Mouse (Mus musculus) hematopoietic stem cell, adult 5-6 weeks (primary cell): Measurements from ENCODE around the gene Cyp4b1. TPM values are rescaled to one million over a fixed set of nuclear protein-coding genes. Genes with fewer than 3 reads are reported as not detected.
"Not testable (repeated sequence)": the region's sequence is repeated elsewhere in the genome, so short reads cannot be mapped to it uniquely, and the experiment has no call there.

Experiments used
- ATAC-seq, 2 experiments: fragments of 125-278 bp in 1 of 2; replicated peaks in 1 of 2; 2 replicates each; pipeline ENCODE4 v1.8.0; 2016 to 2017; ENCODE audit warnings: inconsistent platforms in 2 of 2, mild to moderate bottlenecking in 2 of 2, moderate number of reproducible peaks in 2 of 2, low read depth in 1 of 2, moderate TSS enrichment in 1 of 2; ENCODE audit not compliant: low FRiP score in 2 of 2, poor library complexity in 2 of 2, severe bottlenecking in 2 of 2, insufficient read depth in 1 of 2, low TSS enrichment in 1 of 2
- total RNA-seq: library from RNA; stranded (forward); fragments of 172-1452, 232-1000 nt; gene quantifications from 2 replicates; pipeline ENCODE4 v1.2.3, GENCODE M21; 2017

Cyp4b1 gene
- 0.94 and 1.2 TPM in 2 replicates for total RNA-seq

DNA sequence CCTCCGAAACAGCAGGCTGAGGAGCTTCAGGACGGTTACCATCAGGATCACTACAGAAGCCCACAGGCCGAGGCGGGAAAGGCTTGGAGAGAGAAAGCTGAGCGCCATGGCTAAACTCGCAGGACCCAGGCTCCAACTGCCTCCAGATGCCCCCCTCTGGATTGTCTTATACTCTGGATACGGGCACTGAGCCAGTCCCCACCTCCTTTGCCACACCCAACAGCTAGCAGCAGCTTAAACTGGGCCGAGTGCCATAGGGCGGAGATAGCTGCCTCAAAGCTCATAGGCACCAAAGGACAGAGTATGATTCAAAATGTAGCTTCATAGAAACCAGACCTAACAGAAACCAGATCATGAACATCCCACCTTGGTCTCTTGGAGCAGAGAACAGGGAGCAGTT is at the start of gene Cyp4b1:
TSS of gene Cyp4b1 (minus strand) at position 144 of the 400 bp plus-strand sequence.
- peak in 1 of 2 experiments; percentile 55; a peak in 1 of 4 replicates for ATAC-seq

DNA sequence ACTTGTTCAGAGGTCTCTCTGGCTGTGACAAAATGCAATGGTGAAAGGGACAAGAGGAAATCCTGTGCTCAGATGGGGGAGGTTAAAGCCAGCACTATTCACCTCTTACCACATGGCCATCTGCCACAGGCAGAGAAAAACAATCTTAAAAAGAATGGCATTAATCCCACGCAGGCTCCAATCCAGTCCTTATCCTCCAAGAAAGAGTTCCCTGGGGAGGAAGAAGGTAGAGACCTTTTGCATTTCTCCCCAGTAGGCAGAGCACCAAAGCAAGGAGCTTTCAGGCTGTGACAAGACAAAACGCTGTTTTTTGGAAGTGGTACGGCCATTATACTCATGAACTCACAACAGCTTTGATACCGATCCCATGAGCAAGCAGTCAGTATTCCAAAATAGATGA is 38.8 kb upstream of the Cyp4b1 start:
- peak in 1 of 2 experiments; percentile 22; a peak in 1 of 4 replicates for ATAC-seq

DNA sequence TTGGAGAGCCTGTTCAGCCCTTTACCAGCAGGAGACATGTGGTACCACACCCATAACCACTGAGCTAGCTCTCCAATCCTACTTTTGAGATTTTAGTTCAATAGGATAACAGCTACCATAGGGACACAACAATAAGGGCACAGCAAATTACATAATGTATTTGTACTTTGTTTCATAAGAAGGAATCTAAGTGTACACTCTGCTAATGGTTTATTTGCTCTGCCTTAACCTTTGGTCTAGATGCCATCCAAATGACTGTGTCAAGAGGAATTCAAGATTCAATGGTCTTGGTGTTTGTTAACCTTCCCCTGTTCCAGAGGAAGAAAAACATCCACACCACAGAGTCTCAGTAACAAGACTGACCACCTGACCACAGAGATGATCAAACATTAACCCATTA is 11.7 kb upstream of the Cyp4b1 start:
- no peak for ATAC-seq

DNA sequence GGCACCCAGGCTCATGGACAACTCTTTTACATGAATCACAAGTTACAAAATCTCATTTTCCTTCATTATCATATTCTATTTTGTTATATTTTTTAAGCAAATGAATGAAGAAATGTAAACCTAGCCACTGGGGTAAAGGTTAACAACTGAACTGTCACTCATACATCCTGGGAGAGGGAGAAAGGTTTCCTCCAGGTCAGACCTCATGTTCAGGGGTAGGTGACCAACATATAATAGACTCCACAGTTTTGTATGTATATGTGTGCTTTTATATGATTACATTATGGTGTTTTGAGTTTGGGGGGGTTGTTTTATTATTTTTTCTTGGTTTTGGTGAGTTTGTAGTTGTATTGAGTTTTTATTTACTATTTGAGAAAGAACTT is 10.3 kb upstream of the Cyp4b1 start:
- no peak for ATAC-seq

DNA sequence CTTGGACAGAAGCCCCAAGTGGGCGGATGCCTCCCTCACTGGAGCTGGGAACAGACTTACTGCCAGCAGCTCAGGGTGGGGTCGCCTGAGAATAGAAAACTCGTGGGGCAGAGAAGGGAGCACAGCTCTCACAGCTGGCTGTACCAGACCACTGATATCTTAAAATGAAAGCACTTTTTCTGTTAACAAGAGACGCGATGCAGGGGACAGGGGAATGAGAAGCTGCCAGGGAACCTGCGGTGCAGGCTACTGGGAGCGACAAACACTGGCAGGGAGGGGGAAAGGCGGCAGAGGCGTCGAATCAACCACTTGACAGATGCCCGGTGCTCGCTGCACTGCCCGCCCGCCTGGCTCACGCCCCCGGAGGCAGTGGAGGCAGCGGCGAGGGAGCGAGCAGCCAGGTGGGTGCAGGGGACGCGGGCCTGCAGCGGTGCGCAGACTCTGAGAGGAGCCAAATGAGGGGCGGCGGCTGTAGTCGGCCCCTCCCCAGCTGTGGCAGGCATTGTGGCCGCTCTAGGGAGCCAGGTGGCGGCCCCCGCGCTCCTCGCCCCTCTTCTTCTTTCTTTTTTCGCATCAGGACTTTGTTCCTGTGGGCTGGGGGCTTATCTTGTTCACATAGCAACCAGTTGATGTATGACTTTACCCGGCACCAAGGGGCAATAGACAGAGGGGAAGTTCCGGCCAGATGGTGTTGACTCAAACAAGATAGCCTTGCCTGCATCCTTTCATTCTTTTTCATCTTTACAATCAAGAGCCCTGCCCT is 9.8 kb upstream of the Cyp4b1 start:
- peak; percentile 85 to 89 for ATAC-seq

DNA sequence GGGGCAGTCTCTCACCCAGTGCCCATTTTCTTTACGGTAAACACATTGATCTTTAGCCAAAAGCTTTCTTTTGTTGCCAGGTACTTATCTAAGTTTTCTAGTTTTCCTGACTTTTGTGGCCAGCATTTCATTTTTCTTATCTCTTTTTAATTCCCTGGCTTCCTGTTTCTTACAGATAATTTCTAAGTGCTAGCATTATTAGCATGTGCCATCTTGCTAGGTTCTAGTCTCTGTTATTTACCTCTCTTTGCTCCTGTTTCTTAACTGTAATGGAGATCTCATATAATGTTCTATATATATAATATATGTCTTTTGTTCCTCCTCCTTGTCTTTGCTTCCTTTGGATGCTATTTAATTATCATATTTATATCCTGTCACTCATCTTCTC is 9.0 kb upstream of the Cyp4b1 start:
- not testable (repeated sequence) for ATAC-seq

DNA sequence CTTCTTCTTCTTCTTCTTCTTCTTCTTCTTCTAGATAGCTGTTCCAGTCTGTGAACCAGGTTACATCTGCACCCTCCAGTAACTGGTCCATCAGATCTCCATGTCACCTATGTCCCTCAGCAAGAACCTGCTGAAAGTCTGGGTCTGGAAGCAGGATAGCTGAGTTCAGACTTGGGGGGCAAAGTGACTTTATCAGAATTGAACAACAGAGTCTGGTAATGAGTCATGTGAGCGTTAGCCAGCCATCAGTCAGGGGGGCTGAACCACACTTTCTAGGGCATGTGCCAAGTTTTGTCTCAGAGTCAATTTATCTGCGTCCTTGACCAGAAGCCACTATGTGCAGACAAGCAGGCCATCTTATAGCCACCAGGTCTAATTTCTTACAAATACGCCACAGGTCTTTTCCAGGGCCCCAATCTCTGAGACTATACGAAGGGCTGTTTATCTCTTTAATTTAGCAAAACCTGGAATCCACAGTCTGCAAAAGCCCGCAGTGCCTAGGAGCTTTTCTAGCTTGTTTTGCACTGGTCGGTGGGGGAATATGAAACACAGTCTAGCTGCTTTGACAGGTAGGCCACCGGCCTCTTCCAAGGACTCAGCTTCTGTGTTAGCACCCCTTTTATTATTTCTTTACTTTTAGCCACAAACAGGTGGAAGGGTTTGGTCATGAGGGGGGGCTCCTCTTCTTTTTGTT is 8.5 kb upstream of the Cyp4b1 start:
- not testable (repeated sequence) for ATAC-seq

DNA sequence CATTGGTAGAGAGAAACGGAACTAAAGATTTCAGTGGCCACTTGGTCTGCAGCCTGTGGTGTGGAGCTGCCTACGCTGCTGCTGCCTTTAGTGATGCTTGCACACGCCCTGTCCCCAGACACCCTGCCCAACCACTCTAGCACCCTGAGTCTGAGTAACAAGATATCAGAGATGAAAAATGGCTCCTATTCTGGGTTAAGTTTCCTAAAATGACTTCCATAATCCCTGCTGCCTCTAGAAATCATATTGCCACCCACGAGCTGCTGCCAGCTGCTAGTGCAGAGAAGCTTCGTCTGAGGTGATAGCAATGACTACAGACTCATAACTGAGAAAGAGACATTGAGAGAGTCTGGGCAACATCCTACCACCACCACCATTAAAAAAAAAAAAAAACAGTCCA is 3.3 kb upstream of the Cyp4b1 start:
- ATAC-seq, result no peak

DNA sequence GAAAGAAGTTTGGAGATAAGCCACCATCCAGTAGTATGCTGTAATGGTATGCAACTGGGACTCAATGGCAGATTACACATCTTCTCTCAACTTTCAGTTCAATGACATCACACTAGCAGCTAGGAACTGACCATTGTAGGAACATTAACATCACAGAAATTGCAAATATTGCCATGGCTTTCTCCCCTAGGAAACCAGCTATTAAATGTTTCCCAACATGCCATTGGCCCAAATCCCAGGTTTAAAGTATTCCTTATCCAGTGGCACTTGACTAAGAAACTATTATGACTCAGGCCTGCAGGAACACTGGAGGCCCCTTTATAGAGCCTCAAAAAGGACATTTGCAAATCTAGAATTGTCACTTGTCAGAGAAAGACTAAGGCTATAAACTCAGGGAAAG is 1.8 kb upstream of the Cyp4b1 start:
- ATAC-seq, result no peak

DNA sequence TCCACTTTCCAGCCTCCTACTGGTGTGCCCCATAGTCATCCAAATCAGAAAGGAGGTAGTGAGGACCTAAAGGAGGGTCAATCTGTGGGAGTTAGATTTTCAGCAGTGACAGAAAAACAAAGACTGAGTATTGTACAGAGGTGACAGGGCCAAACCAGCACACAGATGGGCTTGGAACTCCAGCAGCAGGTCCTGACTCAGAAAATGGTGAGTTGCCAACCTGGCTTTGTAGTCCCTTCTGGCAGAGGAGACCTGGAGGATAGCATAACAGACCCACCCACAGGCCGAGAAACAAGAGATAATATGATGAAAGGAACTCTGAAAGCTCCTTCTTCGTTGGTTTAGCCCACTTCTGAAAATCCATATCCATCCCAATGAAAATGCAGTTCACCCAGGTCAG is 1.2 kb upstream of the Cyp4b1 start:
- no peak for ATAC-seq

DNA sequence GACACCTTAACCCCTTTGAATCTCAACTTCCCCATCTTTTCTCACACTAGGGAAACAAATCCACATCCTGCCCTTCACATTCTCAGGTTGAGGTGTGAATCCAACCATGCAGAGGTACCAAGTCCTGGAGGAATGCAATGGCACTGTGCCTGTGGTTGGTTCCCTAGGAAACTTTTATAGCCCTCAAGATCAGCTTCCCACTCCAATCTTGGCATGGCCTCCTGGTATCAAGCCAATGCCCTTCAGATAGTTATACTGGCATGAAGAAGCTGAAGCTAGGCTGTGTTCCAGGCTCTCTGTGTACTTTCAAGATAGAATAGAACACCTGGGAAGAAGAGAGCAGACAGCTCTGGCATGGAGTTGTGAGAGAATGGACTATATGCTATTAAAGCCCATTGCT is 2.2 kb downstream of the Cyp4b1 start:
- ATAC-seq, result no peak

DNA sequence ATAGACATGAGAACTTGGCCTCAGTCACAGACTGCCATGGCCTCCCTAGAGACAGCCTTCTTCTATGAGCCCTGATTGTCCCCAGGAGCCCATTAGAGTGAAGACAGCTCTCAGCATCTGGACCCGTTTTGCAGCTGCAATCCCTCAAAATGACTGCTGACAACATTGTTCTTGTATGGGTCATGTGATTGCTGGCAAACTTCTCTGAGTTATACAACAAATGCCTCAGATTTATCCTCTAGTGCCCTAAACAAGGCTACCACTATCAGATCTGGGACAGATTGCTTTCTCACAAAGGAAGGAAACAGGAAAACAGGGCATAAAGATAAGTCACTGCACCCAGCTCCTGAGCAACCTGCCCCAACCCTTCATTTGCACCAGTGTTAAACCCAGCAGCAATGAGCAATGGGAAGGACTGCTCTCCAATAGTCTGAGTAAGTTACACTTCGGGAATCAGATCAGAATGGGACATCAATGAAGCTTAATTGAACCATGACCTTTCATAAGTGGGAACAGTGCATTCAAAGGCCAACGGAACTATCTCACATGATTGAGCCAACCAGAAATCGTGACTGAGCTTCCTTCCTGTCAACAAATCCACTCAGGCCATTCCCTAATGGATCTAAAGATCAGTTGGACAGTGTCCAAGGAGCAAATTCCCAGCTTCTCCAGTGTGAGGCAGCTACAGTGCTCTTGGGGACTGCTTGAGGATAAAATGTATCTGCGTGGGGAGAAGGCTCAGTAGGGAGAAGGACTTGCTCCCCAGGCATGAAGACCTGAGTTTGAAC is 4.4 kb downstream of the Cyp4b1 start:
- peak; percentile 81 to 83 for ATAC-seq

DNA sequence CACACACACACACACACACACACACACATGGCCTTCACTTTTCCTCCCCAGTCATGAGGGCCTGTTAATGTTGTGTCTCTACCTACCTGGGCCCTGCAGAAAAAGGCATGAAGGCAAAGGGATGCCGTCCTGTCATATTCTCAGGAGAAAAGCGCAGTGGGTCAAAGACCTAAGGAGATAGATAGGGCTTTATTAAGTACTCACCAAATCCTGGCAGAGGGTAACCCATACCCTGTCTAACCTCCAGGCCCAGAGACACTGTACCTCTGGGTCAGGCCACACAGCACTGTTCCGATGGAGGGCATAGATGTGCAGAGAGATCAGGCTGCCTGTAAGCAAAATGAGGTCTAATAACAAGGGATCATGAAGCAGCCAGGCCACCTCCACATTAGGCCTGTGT is 22.0 kb downstream of the Cyp4b1 start:
- ATAC-seq, result not testable (repeated sequence)

DNA sequence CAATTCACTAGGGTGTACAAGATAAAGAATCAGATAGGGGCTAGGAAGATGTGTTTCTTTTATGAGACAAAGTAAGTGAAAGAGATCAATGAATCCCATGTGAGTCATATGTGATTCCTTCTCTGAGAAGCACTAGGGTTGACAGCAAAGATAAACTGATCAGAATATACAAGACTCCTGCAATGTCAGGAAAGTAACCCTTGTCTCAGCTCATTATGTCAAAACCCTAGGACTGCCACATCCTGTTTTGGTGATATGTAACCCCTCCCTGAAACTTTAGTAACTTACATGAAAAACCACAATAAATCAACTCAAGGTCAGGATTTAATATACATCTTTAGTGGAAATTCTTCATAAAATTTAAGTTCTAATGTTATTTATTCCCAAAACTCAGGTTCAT is 33.5 kb downstream of the Cyp4b1 start:
- ATAC-seq, result no peak

DNA sequence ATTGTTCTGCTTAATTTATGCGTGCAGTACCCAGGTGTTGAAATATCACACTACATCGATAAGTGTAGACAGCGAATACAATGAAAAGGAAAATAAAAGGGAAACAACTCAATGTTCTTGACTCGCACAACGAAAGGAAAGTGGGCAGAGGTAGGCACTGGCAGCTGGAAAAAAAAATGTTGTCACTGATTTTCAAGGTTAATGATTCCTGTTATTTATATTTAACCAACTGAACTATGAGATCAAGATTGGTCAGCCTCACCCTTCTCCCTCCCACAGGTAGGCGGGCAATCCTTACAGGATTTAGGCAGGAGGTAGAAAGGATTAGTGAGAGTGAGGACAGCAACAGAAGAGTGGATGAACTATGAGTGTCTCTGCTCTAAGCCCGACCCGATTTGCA is 46.9 kb downstream of the Cyp4b1 start, which contains the start of gene Cyp4a32:
TSS of gene Cyp4a32 (plus strand) at position 359 of the 400 bp plus-strand sequence.
- ATAC-seq, result not testable (repeated sequence)

DNA sequence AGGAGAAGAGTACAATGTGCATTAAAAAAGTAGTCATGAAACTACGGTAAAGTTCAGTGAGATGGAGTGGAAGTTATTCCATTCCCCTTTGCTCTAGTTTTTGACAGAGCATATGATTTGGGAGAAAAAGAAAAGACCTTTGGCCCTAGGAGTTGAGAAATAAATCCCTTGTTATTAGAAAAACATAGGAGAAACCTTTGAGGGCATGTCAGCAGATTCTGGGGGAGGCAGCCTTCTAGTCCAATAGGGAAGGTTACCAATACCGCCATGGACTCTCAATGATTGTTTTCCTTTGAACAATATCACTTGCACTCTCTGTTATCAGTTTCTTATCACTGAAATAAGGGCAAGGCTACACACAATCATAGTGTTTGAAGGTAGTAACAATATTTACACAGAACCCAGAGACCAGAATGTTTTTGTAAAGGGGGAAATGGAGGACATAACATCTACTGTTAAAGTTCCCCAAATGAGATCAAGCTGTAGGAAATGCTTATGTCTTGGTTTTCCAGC is 50.6 kb downstream of the Cyp4b1 start:
- 0 out of 4 replicates have a peak, but pooled peaks of 1 of the 2 experiments have one; percentile 32 for ATAC-seq

DNA sequence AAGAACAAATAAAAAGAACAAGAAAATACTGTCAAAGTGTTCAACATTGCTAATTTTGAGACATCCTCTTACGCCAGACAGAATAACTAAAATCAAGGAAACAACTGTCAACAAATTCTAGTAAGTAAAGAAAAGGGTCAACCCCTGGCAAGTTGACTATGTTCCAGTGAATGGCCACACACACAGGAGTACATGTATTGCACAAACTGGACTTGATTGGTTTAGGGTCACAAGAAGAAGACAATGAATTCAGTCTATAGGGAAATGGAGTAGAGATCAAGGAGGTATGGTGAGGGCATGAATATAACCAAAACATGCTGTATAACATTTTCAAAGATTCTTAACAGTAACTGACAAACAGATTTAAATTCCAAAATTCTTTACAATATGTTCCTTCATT is 51.2 kb downstream of the Cyp4b1 start:
- no peak for ATAC-seq

DNA sequence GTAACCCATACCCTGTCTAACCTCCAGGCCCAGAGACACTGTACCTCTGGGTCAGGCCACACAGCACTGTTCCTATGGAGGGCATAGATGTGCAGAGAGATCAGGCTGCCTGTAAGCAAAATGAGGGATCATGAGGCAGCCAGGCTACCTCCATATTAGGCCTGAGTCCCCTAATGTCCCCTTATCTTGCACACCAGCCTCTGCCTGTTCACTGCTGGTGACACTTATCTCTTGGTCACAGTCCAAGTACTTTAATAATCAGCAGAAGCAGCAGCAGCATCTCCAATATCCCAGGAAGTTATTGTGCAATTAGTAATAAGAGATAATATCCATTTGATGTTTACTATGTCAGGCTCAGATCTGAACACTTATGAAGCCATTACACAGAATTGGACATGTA is 64.5 kb downstream of the Cyp4b1 start:
- peak; percentile 49 to 51; a peak in 3 of 4 replicates for ATAC-seq
